Mouse (Mus musculus): ENCODE data around the gene Hp1bp3. TPM values are rescaled to one million over a fixed set of nuclear protein-coding genes. Genes with fewer than 3 reads are reported as not detected.

Hp1bp3 gene
- polyA plus RNA-seq, 1 experiment from 2014 or later: 193 TPM

DNA sequence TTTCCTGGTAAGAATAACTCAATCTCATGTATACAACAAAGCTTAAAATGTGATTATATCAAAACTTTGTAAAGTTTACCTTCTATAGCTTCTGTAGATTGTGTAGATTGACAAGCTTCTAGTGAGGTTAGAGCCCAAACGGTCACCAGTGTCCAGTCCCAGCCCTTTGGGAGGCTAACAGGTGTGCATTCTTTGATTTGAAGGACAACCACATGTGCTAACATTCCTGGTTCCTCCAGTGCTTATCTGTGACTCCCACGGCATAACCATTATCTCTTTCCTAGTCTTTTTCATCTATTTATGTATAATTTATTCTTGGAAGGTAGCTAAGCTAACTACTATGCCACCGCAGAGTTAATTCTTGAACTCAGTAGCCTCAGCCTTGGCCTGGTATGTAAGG is 15.3 kb upstream of the Hp1bp3 start:
- Histone ChIP-seq H3K36me3 (peaks cover 95% of the 10 kb centered on the region), H3K9ac (replicated peaks) (no peak overlapping the region), H3K4me3 (replicated peaks) (no peak overlapping the region), H3K4me1 (replicated peaks) (no peaks in the 10 kb centered on the region), H3K4me2 (no peak overlapping the region), H3K27me3 (no peaks in the 10 kb centered on the region), H3K27ac (no peak overlapping the region), H3K9me3 (no peaks in the 10 kb centered on the region)
- WGBS: 85% methylated on average over 3 of the region's 3 CpGs
- no peak for ATAC-seq (ENCODE audit: insufficient number of reproducible peaks, insufficient read depth, low FRiP score, low TSS enrichment, low read depth)

- Histone ChIP-seq H3K4me2 (no peak overlapping the region), H3K9me3 (no peaks in the 10 kb centered on the region), H3K9ac (replicated peaks) (no peak overlapping the region), H3K4me1 (replicated peaks) (no peaks in the 10 kb centered on the region), H3K27ac (no peak overlapping the region), H3K27me3 (no peaks in the 10 kb centered on the region), H3K4me3 (replicated peaks) (no peak overlapping the region), H3K36me3 (peaks cover 93% of the 10 kb centered on the region)
- ATAC-seq (ENCODE audit: insufficient number of reproducible peaks, insufficient read depth, low FRiP score, low TSS enrichment, low read depth): no peak
- WGBS: 68% methylated on average over 9 of the region's 9 CpGs
Observed at GRCm38 (mm10) chr4:138201696-138202095, 14.4 kb upstream of the Hp1bp3 start.

GRCm38 (mm10) chr4:138210116-138210515 is 6.0 kb upstream of the Hp1bp3 start:
- peaks cover 46% of the 10 kb centered on the region for H3K36me3 ChIP-seq
- 90% methylated on average over 5 of the region's 5 CpGs for WGBS

DNA sequence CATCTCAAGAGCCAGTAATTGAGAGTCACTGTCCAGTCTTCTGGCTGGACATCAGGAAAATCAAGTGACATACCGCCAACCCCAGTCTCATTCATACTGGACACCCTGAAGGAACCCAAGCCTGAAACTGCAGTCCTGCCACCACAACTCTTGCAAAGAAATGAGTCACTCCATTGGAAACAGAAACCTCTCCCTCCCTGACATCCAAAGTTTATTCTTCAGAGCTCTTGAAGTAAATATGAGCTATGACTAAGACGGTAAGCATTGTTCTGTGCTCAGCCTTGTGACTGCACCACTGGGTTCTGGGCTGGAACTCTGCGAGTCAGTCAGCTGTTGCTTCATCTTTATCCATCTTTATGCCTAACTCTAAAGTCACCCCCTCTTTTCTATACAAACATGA is 2.2 kb upstream of the Hp1bp3 start:
- WGBS: 89% methylated on average over 3 of the region's 3 CpGs
- ATAC-seq (ENCODE audit: insufficient number of reproducible peaks, insufficient read depth, low FRiP score, low TSS enrichment, low read depth): no peak
- Histone ChIP-seq H3K27ac (no peak overlapping the region), H3K4me3 (replicated peaks) (no peak overlapping the region), H3K4me1 (replicated peaks) (peaks cover 19% of the 10 kb centered on the region), H3K9me3 (no peaks in the 10 kb centered on the region), H3K36me3 (peaks cover 20% of the 10 kb centered on the region), H3K27me3 (no peaks in the 10 kb centered on the region), H3K9ac (replicated peaks) (no peak overlapping the region), H3K4me2 (no peak overlapping the region)

More at GRCm38 (mm10) chr4:138210116-138210515, 6.0 kb upstream of the Hp1bp3 start:
- no peak overlapping the region for H3K9ac ChIP-seq (replicated peaks)
- no peaks in the 10 kb centered on the region for H3K27me3 ChIP-seq
- no peak overlapping the region for H3K4me3 ChIP-seq (replicated peaks)
- ATAC-seq (ENCODE audit: insufficient number of reproducible peaks, insufficient read depth, low FRiP score, low TSS enrichment, low read depth): no peak
- H3K27ac ChIP-seq: no peak overlapping the region
- no peaks in the 10 kb centered on the region for H3K4me1 ChIP-seq (replicated peaks)
- H3K9me3 ChIP-seq: no peaks in the 10 kb centered on the region
- H3K4me2 ChIP-seq: no peak overlapping the region

- no peaks in the 10 kb centered on the region for H3K27me3 ChIP-seq
- H3K4me1 ChIP-seq (replicated peaks): peaks cover 27% of the 10 kb centered on the region
- no peak for ATAC-seq (ENCODE audit: insufficient number of reproducible peaks, insufficient read depth, low FRiP score, low TSS enrichment, low read depth)
- peak overlapping the region; percentile 100 for H3K4me3 ChIP-seq (replicated peaks)
- WGBS: 47% methylated on average over 13 of the region's 13 CpGs
- peak overlapping the region; percentile 97 for H3K9ac ChIP-seq (replicated peaks)
- H3K4me2 ChIP-seq: peak overlapping the region; percentile 78
- H3K9me3 ChIP-seq: no peaks in the 10 kb centered on the region
- H3K36me3 ChIP-seq: peaks cover 14% of the 10 kb centered on the region; the same call in 1 of the 2 replicates
- peak overlapping the region; percentile 99 for H3K27ac ChIP-seq
Observed at GRCm38 (mm10) chr4:138215671-138216199, 361 bp upstream of the Hp1bp3 start.

- H3K4me3 ChIP-seq (replicated peaks): peak overlapping the region; percentile 100
- WGBS: under 1% methylated on average over 59 of the region's 68 CpGs
- peak overlapping the region; percentile 97 for H3K9ac ChIP-seq (replicated peaks)
Observed at GRCm38 (mm10) chr4:138216891-138217392, 846 bp downstream of the Hp1bp3 start.

DNA sequence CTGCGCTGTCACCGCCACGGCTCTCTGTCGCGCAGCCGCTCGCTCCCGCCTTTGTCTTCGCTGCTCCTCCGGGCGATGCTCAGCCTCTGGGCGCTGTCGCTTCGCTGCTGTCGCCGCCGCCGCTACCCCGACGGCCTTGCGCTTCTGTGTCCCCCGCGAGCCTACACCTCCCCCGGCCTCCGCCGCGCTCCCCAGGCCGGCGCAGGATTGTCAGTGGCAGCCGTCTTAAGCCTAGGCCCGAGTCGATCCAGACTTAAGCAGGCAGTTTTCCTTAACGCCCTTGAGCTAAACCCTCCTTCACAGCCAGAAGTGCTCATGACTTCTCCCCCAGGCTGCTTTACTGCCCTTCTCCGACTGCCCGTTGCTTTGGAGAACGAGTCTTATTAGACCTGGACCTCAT is 1.3 kb downstream of the Hp1bp3 start:
- peak overlapping the region; percentile 78 for H3K4me2 ChIP-seq
- no peaks in the 10 kb centered on the region for H3K27me3 ChIP-seq
- peak overlapping the region; percentile 99 for H3K27ac ChIP-seq
- under 1% methylated on average over 36 of the region's 36 CpGs for WGBS
- H3K4me3 ChIP-seq (replicated peaks): peak overlapping the region; percentile 100
- peaks cover 27% of the 10 kb centered on the region for H3K4me1 ChIP-seq (replicated peaks)
- H3K36me3 ChIP-seq: peaks cover 25% of the 10 kb centered on the region
- H3K9me3 ChIP-seq: no peaks in the 10 kb centered on the region
- no peak for ATAC-seq (ENCODE audit: insufficient number of reproducible peaks, insufficient read depth, low FRiP score, low TSS enrichment, low read depth)
- H3K9ac ChIP-seq (replicated peaks): peak overlapping the region; percentile 97

More at GRCm38 (mm10) chr4:138216891-138217392, 846 bp downstream of the Hp1bp3 start:
- Histone ChIP-seq H3K36me3 (peaks cover 20% of the 10 kb centered on the region), H3K9me3 (no peaks in the 10 kb centered on the region), H3K27me3 (no peaks in the 10 kb centered on the region), H3K4me1 (replicated peaks) (peaks cover 27% of the 10 kb centered on the region), H3K27ac (peak overlapping the region; percentile 99), H3K4me2 (peak overlapping the region; percentile 78)
- peak; percentile 92 for ATAC-seq (ENCODE audit: insufficient number of reproducible peaks, insufficient read depth, low FRiP score, low TSS enrichment, low read depth)

GRCm38 (mm10) chr4:138217951-138218685 is 2.0 kb downstream of the Hp1bp3 start:
- Histone ChIP-seq H3K4me2 (peak overlapping the region; percentile 78), H3K27ac (no peak overlapping the region), H3K27me3 (no peaks in the 10 kb centered on the region), H3K9me3 (no peaks in the 10 kb centered on the region), H3K9ac (replicated peaks) (peak overlapping the region; percentile 97), H3K4me3 (replicated peaks) (peak overlapping the region; percentile 100), H3K36me3 (peaks cover 32% of the 10 kb centered on the region), H3K4me1 (replicated peaks) (peaks cover 29% of the 10 kb centered on the region)
- ATAC-seq (ENCODE audit: insufficient number of reproducible peaks, insufficient read depth, low FRiP score, low TSS enrichment, low read depth): no peak
- WGBS: 84% methylated on average over 11 of the region's 11 CpGs

- Histone ChIP-seq H3K9ac (replicated peaks) (no peak overlapping the region), H3K9me3 (no peaks in the 10 kb centered on the region), H3K27ac (no peak overlapping the region), H3K4me1 (replicated peaks) (peaks cover 32% of the 10 kb centered on the region), H3K4me3 (replicated peaks) (no peak overlapping the region), H3K27me3 (no peaks in the 10 kb centered on the region), H3K4me2 (no peak overlapping the region), H3K36me3 (peaks cover 44% of the 10 kb centered on the region)
- WGBS: 92% methylated on average over 5 of the region's 5 CpGs
- ATAC-seq (ENCODE audit: insufficient number of reproducible peaks, insufficient read depth, low FRiP score, low TSS enrichment, low read depth): no peak
Observed at GRCm38 (mm10) chr4:138219331-138219730, 3.2 kb downstream of the Hp1bp3 start.

DNA sequence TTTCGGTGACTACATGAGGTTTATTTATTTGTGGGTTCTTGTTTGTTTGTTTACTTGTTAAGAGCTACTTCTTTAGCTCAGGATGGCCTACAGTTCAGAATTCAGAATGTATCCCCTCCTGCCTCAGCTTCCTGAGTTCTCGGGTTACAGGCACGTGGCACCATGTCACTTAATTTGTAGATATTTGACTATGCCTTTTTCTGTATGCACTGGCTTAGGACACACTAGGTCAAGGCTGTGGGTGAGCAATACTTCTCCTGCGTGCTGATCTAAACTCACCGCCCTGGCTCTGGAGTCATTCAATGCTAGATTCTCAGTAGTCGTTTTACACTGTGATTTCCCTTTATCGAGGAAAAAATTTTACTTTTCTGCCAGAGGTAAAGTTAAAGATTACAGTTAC is 4.7 kb downstream of the Hp1bp3 start:
- WGBS: 83% methylated on average over 7 of the region's 7 CpGs
- H3K4me1 ChIP-seq (replicated peaks): peaks cover 28% of the 10 kb centered on the region
- no peak for ATAC-seq (ENCODE audit: insufficient number of reproducible peaks, insufficient read depth, low FRiP score, low TSS enrichment, low read depth)
- no peaks in the 10 kb centered on the region for H3K9me3 ChIP-seq
- no peak overlapping the region for H3K9ac ChIP-seq (replicated peaks)
- H3K4me3 ChIP-seq (replicated peaks): no peak overlapping the region
- H3K27me3 ChIP-seq: no peaks in the 10 kb centered on the region
- H3K36me3 ChIP-seq: peaks cover 56% of the 10 kb centered on the region
- no peak overlapping the region for H3K27ac ChIP-seq
- no peak overlapping the region for H3K4me2 ChIP-seq

GRCm38 (mm10) chr4:138221406-138221805 is 5.3 kb downstream of the Hp1bp3 start:
- Histone ChIP-seq H3K9ac (replicated peaks) (no peak overlapping the region), H3K27ac (no peak overlapping the region), H3K4me1 (replicated peaks) (peaks cover 25% of the 10 kb centered on the region), H3K36me3 (peaks cover 63% of the 10 kb centered on the region), H3K27me3 (no peaks in the 10 kb centered on the region), H3K9me3 (no peaks in the 10 kb centered on the region), H3K4me2 (no peak overlapping the region), H3K4me3 (replicated peaks) (no peak overlapping the region)
- ATAC-seq (ENCODE audit: insufficient number of reproducible peaks, insufficient read depth, low FRiP score, low TSS enrichment, low read depth): no peak
- 88% methylated on average over 5 of the region's 5 CpGs for WGBS
